Mouse (Mus musculus) ES-Bruce4 (cell line): Measurements from ENCODE around the gene Nbeal2.

Experiments used
- CTCF ChIP-seq: IDR thresholded peaks from one replicate; pipeline ENCODE4 v1.8.1; 2011; ENCODE audit warnings: low read depth, low read length
- EP300 ChIP-seq: IDR thresholded peaks from 2 replicates; pipeline ENCODE4 v1.6.1; 2011; ENCODE audit warnings: low read depth, low read length; ENCODE audit not compliant: insufficient read depth
- POLR2A ChIP-seq: IDR thresholded peaks from one replicate; pipeline ENCODE4 v1.8.1; 2011; ENCODE audit warnings: low read length; ENCODE audit not compliant: insufficient read depth

- no peak for TF ChIP-seq CTCF
- TF ChIP-seq EP300 = no peak
- TF ChIP-seq POLR2A = no peak
Observed at GRCm38 (mm10) chr9:110652963-110653654, 852 bp downstream of the Nbeal2 start.
